In genomic region chr15:92788036-92788435, GRCm38 (mm10) we compare ENCODE assay signal across 25 mouse cellular contexts.
DNase-seq lines count a peak whose midpoint lies in the region; ATAC-seq lines count a peak whose summit lies in the region.
"Had no signal": no experiment of that assay in that cellular context is flagged by ENCODE, and none has a peak within 500 bp of the region (broad histone marks: within the 10 kb centered on the region; RNA-seq: fewer than 3 reads in every experiment).

No protein-coding gene starts in this region.

- 66% methylated on average over 14 of the region's 14 CpGs for WGBS in hindbrain, embryonic 16.5 days
- 77% methylated on average over 14 of the region's 14 CpGs for WGBS in hindbrain, embryonic 12.5 days

- H3K36me3 ChIP-seq in hindbrain, embryonic 16.5 days (ENCODE audit: control insufficient read depth, insufficient read depth, low read length) = no peaks in the 10 kb centered on the region
- no peaks in the 10 kb centered on the region for H3K36me3 ChIP-seq in hindbrain, embryonic 12.5 days
- H3K36me3 ChIP-seq: forebrain, embryonic 12.5 days; heart, embryonic 12.5 days; liver, embryonic 12.5 days; neural tube, embryonic 13.5 days had no signal

- peak; percentile 63 for DNase-seq in adrenal gland, adult 2 months
- DNase-seq in adrenal gland, adult 8-10 months = peak; percentile 33
- peak; percentile 11 for DNase-seq in brain, adult 2 months (ENCODE audit: low read depth, low spot score)
- DNase-seq in ovary, postnatal 36 days (ENCODE audit: low spot score) = no peak
- no peak for DNase-seq in layer of hippocampus, postnatal 36 days
- DNase-seq: B cell, adult 2 months; cerebellum, adult 18-20 months; cerebellum, postnatal 10 days; forebrain, postnatal 0 days; heart, adult 2 months; heart, postnatal 4 days; kidney, adult 2 months; kidney, postnatal 4 days; left cerebral cortex, postnatal 4 days; liver, postnatal 0 days; lung, postnatal 36 days; thymus, postnatal 14 days had no signal

- H3K4me2 ChIP-seq in hindbrain, embryonic 16.5 days (ENCODE audit: low read length) = 0 out of 2 replicates have a peak overlapping the region, but pooled peaks have one; percentile 3
- no peak overlapping the region for H3K4me2 ChIP-seq in hindbrain, embryonic 12.5 days (replicated peaks)
- H3K4me2 ChIP-seq: forebrain, embryonic 12.5 days; heart, embryonic 12.5 days; liver, embryonic 12.5 days; neural tube, embryonic 13.5 days had no signal

- no peak overlapping the region for H3K9ac ChIP-seq in hindbrain, embryonic 16.5 days (ENCODE audit: low read depth, low read length)
- H3K9ac ChIP-seq in hindbrain, embryonic 12.5 days = no peak overlapping the region
- H3K9ac ChIP-seq: forebrain, embryonic 12.5 days; forebrain, postnatal 0 days; heart, embryonic 12.5 days; liver, embryonic 12.5 days; liver, postnatal 0 days; neural tube, embryonic 13.5 days had no signal

- H3K9me3 ChIP-seq in hindbrain, embryonic 16.5 days (ENCODE audit: control insufficient read depth, low read length) = no peaks in the 10 kb centered on the region
- H3K9me3 ChIP-seq in hindbrain, embryonic 12.5 days (replicated peaks) = no peaks in the 10 kb centered on the region
- H3K9me3 ChIP-seq: forebrain, embryonic 12.5 days; heart, embryonic 12.5 days; neural tube, embryonic 13.5 days had no signal

- H3K27ac ChIP-seq in hindbrain, embryonic 16.5 days (ENCODE audit: low read depth, low read length) = no peak overlapping the region
- no peak overlapping the region for H3K27ac ChIP-seq in hindbrain, embryonic 12.5 days
- H3K27ac ChIP-seq: forebrain, embryonic 12.5 days; heart, adult 2 months; kidney, postnatal 0 days; liver, embryonic 12.5 days; neural tube, embryonic 13.5 days had no signal

- H3K4me3 ChIP-seq in hindbrain, embryonic 16.5 days (ENCODE audit: low read length) = no peak overlapping the region
- no peak overlapping the region for H3K4me3 ChIP-seq in hindbrain, embryonic 12.5 days
- H3K4me3 ChIP-seq: erythroblast, embryonic 14.5 days; forebrain, embryonic 12.5 days; heart, adult 2 months; heart, embryonic 12.5 days; liver, embryonic 12.5 days; neural tube, embryonic 13.5 days had no signal

- no peak for ATAC-seq in hindbrain, embryonic 16.5 days
- ATAC-seq in hindbrain, embryonic 12.5 days (ENCODE audit: low FRiP score) = no peak
- ATAC-seq: forebrain, postnatal 0 days; liver, embryonic 12.5 days; liver, postnatal 0 days had no signal

- H3K4me1 ChIP-seq in hindbrain, embryonic 16.5 days (ENCODE audit: control insufficient read depth, insufficient read depth, low read depth, low read length) = peaks cover 6% of the 10 kb centered on the region; the same call in 1 of the 2 replicates
- H3K4me1 ChIP-seq in hindbrain, embryonic 12.5 days = no peaks in the 10 kb centered on the region
- H3K4me1 ChIP-seq: forebrain, embryonic 12.5 days; heart, embryonic 12.5 days; liver, embryonic 12.5 days; neural tube, embryonic 13.5 days had no signal

- H3K27me3 ChIP-seq in hindbrain, embryonic 16.5 days (replicated peaks; ENCODE audit: control insufficient read depth, insufficient read depth, low read length) = no peaks in the 10 kb centered on the region
- H3K27me3 ChIP-seq in hindbrain, embryonic 12.5 days = no peaks in the 10 kb centered on the region
- H3K27me3 ChIP-seq: forebrain, embryonic 12.5 days; heart, embryonic 12.5 days; liver, embryonic 12.5 days; neural tube, embryonic 13.5 days had no signal

Comparison
In these comparisons a context has a peak if more than half of its experiments do, and no peak if none do; other contexts are left out.
1. DNase-seq: peak in adrenal gland, adult 2 months (single experiment), adrenal gland, adult 8-10 months (single experiment) and brain, adult 2 months (single experiment); none in ovary, postnatal 36 days (single experiment) and layer of hippocampus, postnatal 36 days (0 of 2).